Mouse (Mus musculus) cerebellum, adult 2 months (tissue): Measurements from ENCODE around the gene Mnd1. TPM values are rescaled to one million over a fixed set of nuclear protein-coding genes. Genes with fewer than 3 reads are reported as not detected.

Experiments
- DNase-seq, 2 experiments: peaks; one replicate each; pipeline ENCODE4 v3.0.0; 2021
- H3K27ac ChIP-seq: fragments of 200-500 bp; 2 replicates; pipeline ENCODE4 v1.5.1; 2012; ENCODE audit warnings: low read length, control low read depth, inconsistent platforms; ENCODE audit not compliant: insufficient read depth
- H3K27me3 ChIP-seq: fragments of 200-500 bp; 2 replicates; pipeline ENCODE4 v1.6.1; 2012; ENCODE audit warnings: inconsistent platforms, mild to moderate bottlenecking, low read length, moderate library complexity; ENCODE audit not compliant: control insufficient read depth, insufficient read depth
- H3K4me1 ChIP-seq: fragments of 200-500 bp; 2 replicates; pipeline ENCODE4 v1.6.1; 2011; ENCODE audit warnings: low read length; ENCODE audit not compliant: control insufficient read depth, insufficient read depth
- H3K4me3 ChIP-seq: fragments of 200-500 bp; replicated peaks from 2 replicates; pipeline ENCODE3; 2011; ENCODE audit warnings: mild to moderate bottlenecking, low read depth, low read length, control low read depth; ENCODE audit not compliant: insufficient read depth
- CTCF ChIP-seq: fragments of 200-500 bp; IDR thresholded peaks from 2 replicates; pipeline ENCODE4 v1.5.1; 2011; ENCODE audit warnings: low read depth, mild to moderate bottlenecking, control low read depth, low read length, moderate library complexity, borderline replicate concordance; ENCODE audit not compliant: insufficient read depth
- POLR2A ChIP-seq: fragments of 200-500 bp; IDR thresholded peaks from 2 replicates; pipeline ENCODE4 v1.6.1; 2011; ENCODE audit warnings: low read length, control low read depth, borderline replicate concordance; ENCODE audit not compliant: insufficient read depth
- whole genome bisulfite sequencing: fragments of 180-500 bp; shearing (Covaris S2); methylation state at CpG from one replicate; pipeline ENCODE4 v1.1.7; 2018; 5-methylcytosine and 5-hydroxymethylcytosine counted together
- polyA plus RNA-seq: library from polyadenylated mRNA; depleted of rRNA; stranded (reverse); fragments of >200 nt; gene quantifications from 2 replicates; pipeline ENCODE4 v1.2.3, GENCODE M21; 2012; rRNA removed

Gene Mnd1
- 1.7 and 1.8 TPM in 2 replicates for polyA plus RNA-seq

DNA sequence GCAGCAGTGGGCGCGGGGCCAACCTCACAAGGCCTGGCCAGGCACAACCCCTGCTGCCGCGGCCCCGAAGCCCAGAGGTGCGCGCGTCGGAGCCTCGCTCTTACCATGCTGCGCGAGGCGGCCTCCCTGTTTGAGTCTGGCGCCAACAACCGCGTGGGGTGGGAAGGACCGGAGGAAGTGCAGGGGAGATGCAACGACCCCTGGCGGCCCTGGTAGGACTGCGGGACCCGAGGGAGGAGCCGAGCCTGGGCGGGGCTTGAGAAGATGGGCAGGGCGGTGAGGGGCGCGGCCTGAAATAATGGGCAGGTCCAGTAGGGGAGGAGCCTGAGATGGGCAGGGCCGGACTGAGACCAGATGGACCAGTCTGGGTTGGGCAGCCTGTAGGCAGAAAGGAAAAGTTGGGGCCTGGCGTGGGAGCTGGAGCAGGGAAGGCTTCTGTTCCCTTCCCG, at the start of gene Mnd1:
Gene Mnd1, minus strand, starts transcription at position 229 of the 449 bp plus-strand sequence.
- DNase-seq: peak; percentile 93 to 96
- H3K27ac ChIP-seq: no peak within 1 kb of the TSS
- WGBS: under 1% methylated on average over 29 of the region's 29 CpGs
- TF ChIP-seq CTCF (peak; percentile 70), POLR2A (no peak)
- H3K27me3 ChIP-seq: no peaks in the 10 kb centered on the region
- peak within 1 kb of the TSS; percentile 60 for H3K4me3 ChIP-seq
- no peaks in the 10 kb centered on the region for H3K4me1 ChIP-seq

DNA sequence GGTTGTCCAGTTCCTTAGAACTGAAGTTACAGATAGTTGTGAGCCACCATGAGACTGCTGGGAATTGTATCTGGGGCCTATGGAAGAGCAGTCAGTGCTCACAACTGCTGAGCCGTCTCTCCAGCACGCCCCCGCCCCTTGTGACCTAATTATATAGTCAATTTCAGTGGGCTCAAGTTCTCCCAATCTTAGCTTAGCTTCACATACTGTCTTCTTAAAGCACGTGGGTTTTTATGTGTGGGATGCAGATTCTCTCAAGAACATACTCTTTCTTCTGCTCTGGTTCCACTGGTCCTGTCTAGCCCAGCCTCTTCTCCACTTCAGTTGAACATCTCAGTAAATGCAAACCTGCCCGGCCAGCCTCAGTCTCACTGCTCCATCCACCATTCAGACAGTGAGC, 49.1 kb upstream of the Mnd1 start:
- H3K27me3 ChIP-seq: no peaks in the 10 kb centered on the region
- H3K4me1 ChIP-seq: peaks cover 24% of the 10 kb centered on the region
- 91% methylated on average over 5 of the region's 5 CpGs for WGBS
- peak in 1 of 2 experiments; percentile 6 for DNase-seq
- TF ChIP-seq CTCF (no peak), POLR2A (no peak)
- no peak overlapping the region for H3K27ac ChIP-seq
- no peak overlapping the region for H3K4me3 ChIP-seq

DNA sequence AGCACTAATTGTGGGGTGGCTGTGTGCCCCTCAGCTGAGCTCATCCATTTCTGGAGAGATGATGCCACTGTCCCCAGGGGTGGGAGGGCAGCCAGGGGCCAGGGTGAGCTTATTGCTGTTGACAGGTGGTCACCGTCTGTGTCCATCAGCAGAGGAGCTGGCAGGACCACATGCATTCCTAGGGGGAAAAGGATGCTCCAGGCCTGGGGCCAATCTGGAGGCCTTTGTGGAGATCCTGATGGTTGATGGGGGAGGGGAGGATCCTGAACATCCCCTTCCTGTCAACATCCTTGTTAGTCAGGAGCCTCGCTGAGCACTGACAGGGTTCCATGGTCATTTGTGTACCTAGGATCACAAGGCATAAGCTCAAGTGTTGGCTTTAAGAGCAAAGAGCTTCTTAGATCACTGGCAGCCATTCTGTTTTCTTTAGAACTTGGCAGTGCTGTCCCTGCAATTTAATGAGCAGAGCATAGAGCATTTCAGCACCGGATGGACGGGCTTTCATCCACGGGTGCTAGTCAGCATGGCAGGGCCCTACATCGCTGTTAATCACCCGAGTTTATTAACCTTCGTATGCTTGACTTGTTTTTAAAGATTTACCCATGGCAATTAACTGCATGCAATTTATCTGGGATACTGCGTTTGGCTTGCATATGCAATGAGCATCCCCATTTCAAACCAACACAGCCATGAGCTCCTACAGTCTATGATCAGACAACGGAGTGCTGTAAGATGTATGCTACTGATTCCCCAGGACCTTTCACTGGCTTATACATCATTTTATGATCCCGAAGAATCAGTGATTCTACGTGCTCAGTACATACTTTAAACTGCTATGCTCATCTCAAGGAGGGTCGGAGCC, 45.2 kb upstream of the Mnd1 start:
- H3K4me3 ChIP-seq: no peak overlapping the region
- peak overlapping the region; percentile 4 for H3K27ac ChIP-seq
- TF ChIP-seq POLR2A (no peak), CTCF (no peak)
- peak; percentile 96 to 99 for DNase-seq
- H3K4me1 ChIP-seq: peaks cover 22% of the 10 kb centered on the region; the same call in 1 of the 2 replicates
- no peaks in the 10 kb centered on the region for H3K27me3 ChIP-seq
- 12% methylated on average over 13 of the region's 13 CpGs for WGBS

DNA sequence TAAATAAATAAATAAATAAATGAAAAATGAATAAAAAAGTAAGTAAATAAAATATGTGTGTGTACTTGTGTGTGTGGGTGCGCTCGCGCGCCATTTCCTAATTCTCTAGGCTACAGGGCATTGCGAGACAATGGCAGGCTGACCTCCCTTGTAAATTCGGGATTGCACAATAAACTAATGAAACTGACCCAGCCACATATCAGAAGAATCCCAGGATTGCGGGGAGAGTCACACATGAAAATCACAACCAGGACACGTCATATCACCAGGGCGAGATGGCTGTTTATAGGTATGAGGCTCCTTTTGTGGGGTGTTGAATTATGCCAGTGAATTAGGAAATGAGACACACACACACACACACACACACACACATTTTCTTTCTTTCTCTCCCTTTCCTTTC, 43.9 kb upstream of the Mnd1 start:
- no peak overlapping the region for H3K27ac ChIP-seq
- peak in 1 of 2 experiments; percentile 20 for DNase-seq
- TF ChIP-seq CTCF (no peak), POLR2A (no peak)
- WGBS: 91% methylated on average over 9 of the region's 9 CpGs
- peaks cover 23% of the 10 kb centered on the region; the same call in 1 of the 2 replicates for H3K4me1 ChIP-seq
- H3K4me3 ChIP-seq: no peak overlapping the region
- H3K27me3 ChIP-seq: no peaks in the 10 kb centered on the region

DNA sequence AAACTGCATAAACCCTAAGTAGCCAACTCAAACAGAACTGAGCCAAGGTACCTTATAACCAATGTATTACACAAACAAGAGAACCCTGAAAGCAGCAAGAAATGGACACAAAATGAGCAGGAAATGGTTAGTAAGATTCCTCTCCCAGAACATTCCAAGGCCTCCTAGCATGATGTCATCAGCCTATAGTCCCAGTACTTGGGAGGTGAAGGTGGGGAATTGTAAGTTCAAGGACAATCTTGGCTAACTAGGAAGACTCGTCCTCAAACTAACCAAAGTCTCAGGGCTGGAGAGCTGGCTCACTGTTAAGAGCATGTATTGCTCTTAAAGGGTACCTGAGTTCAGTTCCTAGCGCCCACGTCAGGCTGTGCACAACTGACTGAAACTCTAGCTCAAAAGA, 42.6 kb upstream of the Mnd1 start:
- Histone ChIP-seq H3K4me1 (peaks cover 24% of the 10 kb centered on the region; the same call in 1 of the 2 replicates), H3K4me3 (no peak overlapping the region), H3K27ac (no peak overlapping the region), H3K27me3 (no peaks in the 10 kb centered on the region)
- peak in 1 of 2 experiments; percentile 2 for DNase-seq
- no peak for TF ChIP-seq CTCF
- TF ChIP-seq POLR2A: no peak
- 96% methylated on average over 3 of the region's 3 CpGs for WGBS

DNA sequence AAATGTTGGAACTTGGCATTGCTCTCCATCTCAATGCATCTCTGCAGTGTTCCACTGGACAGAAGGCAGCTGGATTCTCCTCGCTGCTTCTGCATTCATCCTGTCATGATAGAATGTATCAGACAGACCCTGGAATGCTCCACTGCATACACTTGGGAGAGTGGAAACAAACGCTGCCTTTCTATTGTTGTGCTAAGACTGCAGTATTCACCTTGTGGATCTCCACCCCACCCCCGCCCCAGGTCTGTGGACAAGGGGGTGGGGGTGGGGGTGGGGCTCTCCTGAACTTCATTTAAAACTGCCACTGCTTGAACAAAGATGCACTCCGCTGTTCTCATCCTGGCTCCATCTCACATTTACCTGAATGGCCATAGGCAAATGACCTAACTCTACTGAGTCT, 38.3 kb upstream of the Mnd1 start:
- 72% methylated on average over 4 of the region's 4 CpGs for WGBS
- TF ChIP-seq POLR2A (no peak), CTCF (no peak)

DNA sequence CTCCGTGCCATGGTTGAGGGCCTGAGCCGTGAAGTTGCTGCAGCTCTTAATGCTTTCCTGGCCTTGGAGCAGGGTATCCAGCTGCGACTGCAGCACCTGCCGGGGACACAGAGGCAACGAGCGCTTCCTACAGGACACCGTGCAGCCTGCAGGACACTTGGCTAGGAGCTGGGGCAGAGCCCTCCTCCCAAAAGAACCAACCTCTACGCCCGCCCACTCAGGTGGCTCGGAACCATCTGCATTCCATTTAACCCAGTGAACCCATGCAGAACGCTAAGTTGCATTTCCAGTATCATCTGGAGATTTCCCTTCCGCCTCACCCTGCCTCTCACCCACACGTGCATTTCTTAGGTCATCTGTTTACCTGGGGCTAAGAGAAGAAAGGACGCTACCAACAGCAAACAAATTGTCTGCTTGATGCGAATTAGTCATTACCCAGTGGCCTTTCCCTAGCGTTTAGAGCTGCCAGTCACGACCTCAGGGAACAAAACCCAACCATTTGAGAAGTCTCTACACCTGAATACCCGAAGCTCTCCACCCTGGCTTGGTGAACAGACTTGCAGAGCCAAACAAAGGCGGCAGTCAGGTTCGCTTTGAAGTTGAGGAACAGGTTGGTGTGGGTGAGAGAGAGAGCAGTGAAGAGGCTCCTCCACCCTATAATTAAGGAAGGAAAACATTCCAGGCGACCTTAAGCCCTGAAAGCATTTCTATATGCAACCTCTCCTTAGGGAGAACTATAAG, 35.7 kb upstream of the Mnd1 start:
- H3K4me1 ChIP-seq: peaks cover 32% of the 10 kb centered on the region
- peak in 1 of 2 experiments; percentile 27 for DNase-seq
- H3K27ac ChIP-seq: no peak overlapping the region
- WGBS: 50% methylated on average over 21 of the region's 21 CpGs
- no peak overlapping the region for H3K4me3 ChIP-seq
- TF ChIP-seq POLR2A (no peak), CTCF (no peak)
- H3K27me3 ChIP-seq: no peaks in the 10 kb centered on the region

More for the DNA sequence above, 38.3 kb upstream of the Mnd1 start:
- H3K27ac ChIP-seq: no peak overlapping the region
- no peak for DNase-seq
- peaks cover 28% of the 10 kb centered on the region for H3K4me1 ChIP-seq
- no peak overlapping the region for H3K4me3 ChIP-seq
- no peaks in the 10 kb centered on the region for H3K27me3 ChIP-seq

DNA sequence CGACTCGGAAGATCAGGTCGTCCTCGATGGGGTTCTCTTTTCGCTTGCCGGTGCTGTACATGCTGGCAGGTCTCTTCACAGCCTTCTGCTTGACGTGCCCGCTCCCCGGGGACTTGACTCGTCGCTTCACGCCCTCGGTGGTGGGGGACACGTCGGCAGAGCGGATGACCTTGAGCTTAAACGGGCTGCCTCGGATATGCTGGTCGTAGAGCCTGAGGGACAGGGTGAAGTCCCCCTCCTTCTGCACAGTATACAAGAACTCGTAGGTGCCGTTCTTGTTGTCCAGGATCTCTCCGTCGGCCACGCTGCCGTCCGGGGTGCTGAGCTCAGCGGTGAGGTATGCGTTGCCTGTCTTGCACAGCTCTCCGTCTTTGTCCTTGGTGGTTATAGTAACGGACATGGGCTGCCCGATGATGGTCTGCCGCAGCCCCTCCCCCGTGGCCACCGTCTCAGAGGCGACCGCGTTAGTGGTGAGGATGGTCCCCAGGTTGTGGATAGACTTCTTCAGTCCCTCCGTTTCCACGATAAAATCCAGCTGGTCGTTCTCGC, 35.0 kb upstream of the Mnd1 start:
- no peak for TF ChIP-seq CTCF
- no peak for TF ChIP-seq POLR2A
- Histone ChIP-seq H3K27ac (no peak overlapping the region), H3K27me3 (no peaks in the 10 kb centered on the region), H3K4me3 (no peak overlapping the region), H3K4me1 (peaks cover 26% of the 10 kb centered on the region)
- DNase-seq: no peak
- 40% methylated on average over 41 of the region's 41 CpGs for WGBS
